Mouse (Mus musculus): ENCODE data around the gene Tmem151a.

Tmem151a gene

GRCm38 (mm10) chr19:5085145-5085863 lies at the start of gene Tmem151a:
TSS of gene Tmem151a (minus strand) at chr19:5085531.
- DNase-seq = peak; percentile 76 to 86

- no peak for DNase-seq
These were observed 45.9 kb upstream of the Tmem151a start for GRCm38 (mm10) chr19:5131237-5131636.

GRCm38 (mm10) chr19:5129770-5130169 lies 44.4 kb upstream of the Tmem151a start:
- no peak for DNase-seq

GRCm38 (mm10) chr19:5124055-5124614 lies 38.8 kb upstream of the Tmem151a start:
- peak; percentile 62 to 66 for DNase-seq

GRCm38 (mm10) chr19:5123241-5123640 lies 37.9 kb upstream of the Tmem151a start:
- no peak for DNase-seq

- no peak for DNase-seq
These were observed 37.2 kb upstream of the Tmem151a start for GRCm38 (mm10) chr19:5122492-5122891.

- DNase-seq = no peak
These were observed 33.0 kb upstream of the Tmem151a start, which contains the start of gene Klc2 for GRCm38 (mm10) chr19:5118384-5118698. TSS of gene Klc2 (minus strand) at chr19:5118560.

- DNase-seq = peak; percentile 91 to 95
These were observed 32.4 kb upstream of the Tmem151a start for GRCm38 (mm10) chr19:5117494-5118383.

- DNase-seq = peak; percentile 41 to 54
These were observed 28.5 kb upstream of the Tmem151a start for GRCm38 (mm10) chr19:5113783-5114182.

- DNase-seq = peak; percentile 46 to 61
These were observed 24.5 kb upstream of the Tmem151a start for GRCm38 (mm10) chr19:5109659-5110453.

- no peak for DNase-seq
These were observed 23.4 kb upstream of the Tmem151a start for GRCm38 (mm10) chr19:5108702-5109101.

- peak in 1 of 2 experiments; percentile 35 for DNase-seq
These were observed 22.9 kb upstream of the Tmem151a start for GRCm38 (mm10) chr19:5108271-5108575.

GRCm38 (mm10) chr19:5107556-5108270 lies 22.4 kb upstream of the Tmem151a start:
- DNase-seq = peak in 1 of 2 experiments; percentile 35

- peak; percentile 98 to 99 for DNase-seq
These were observed 21.4 kb upstream of the Tmem151a start, which contains the start of gene Rab1b for GRCm38 (mm10) chr19:5106731-5107191. TSS of gene Rab1b (minus strand) at chr19:5107072.

GRCm38 (mm10) chr19:5106074-5106473 lies 20.7 kb upstream of the Tmem151a start:
- no peak for DNase-seq

GRCm38 (mm10) chr19:5098363-5099143 lies 13.2 kb upstream of the Tmem151a start, which contains the start of gene Cnih2:
TSS of gene Cnih2 (minus strand) at chr19:5098521.
- DNase-seq = peak; percentile 76 to 85

GRCm38 (mm10) chr19:5097521-5098362 lies 12.4 kb upstream of the Tmem151a start:
- peak in 1 of 2 experiments; percentile 16 for DNase-seq

GRCm38 (mm10) chr19:5095887-5096474 lies 10.7 kb upstream of the Tmem151a start:
- DNase-seq = peak in 1 of 2 experiments; percentile 23

GRCm38 (mm10) chr19:5094746-5095417 lies 9.6 kb upstream of the Tmem151a start:
- DNase-seq = peak in 1 of 2 experiments; percentile 30

Measured in cerebellum, adult 18-20 months (tissue).